Mouse (Mus musculus): ENCODE data around the gene Hoxa10.

The Hoxa10 gene

DNA sequence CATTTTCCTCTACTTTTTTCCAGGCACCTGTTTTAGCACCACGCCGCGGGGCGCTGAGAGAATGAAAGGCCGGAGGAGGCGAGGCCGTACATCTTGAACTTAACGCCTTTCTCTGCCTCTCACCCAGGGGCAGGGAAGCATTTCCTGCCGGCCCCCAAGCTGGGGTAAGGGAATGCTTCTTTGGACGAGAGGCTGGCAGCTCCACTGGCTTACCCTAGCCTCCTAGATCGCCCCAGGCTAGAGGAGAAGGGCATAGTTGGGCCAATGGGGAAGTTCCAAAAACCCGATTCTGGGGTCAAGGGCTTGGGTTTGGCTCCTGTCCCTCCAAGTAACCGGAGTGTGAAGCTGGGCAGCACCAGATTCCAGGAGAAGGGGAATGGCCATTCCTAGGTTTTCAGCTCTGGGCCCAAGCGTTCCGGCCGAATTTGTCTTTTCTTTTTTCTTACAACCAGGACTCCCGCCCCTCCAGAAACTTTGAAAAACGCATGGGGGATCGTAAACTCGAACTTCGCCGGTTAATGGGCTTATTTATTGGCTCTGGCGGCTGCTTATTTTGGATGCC is 7.6 kb downstream of the Hoxa10 start:
- in situ Hi-C loops (cut with MboI; ENCODE audit: low sequenced_read_pairs): no loop called here

GRCm38 (mm10) chr6:52232568-52232965 is 8.1 kb downstream of the Hoxa10 start:
- in situ Hi-C loops (cut with MboI; ENCODE audit: low sequenced_read_pairs): no loop called here

- in situ Hi-C loops (cut with MboI; ENCODE audit: low sequenced_read_pairs): no loop called here
These were observed 8.6 kb downstream of the Hoxa10 start for GRCm38 (mm10) chr6:52231885-52232567.

- in situ Hi-C loops (cut with MboI; ENCODE audit: low sequenced_read_pairs): no loop called here
These were observed 10.0 kb downstream of the Hoxa10 start, which contains the start of gene Hoxa9 for GRCm38 (mm10) chr6:52230516-52231165. Gene Hoxa9 (minus strand): TSS chr6:52231089.

- in situ Hi-C loops (cut with MboI; ENCODE audit: low sequenced_read_pairs): loop anchor here (10.0 kb wide), 1 partner anchor 1015 kb away; no protein-coding TSS in a partner anchor
These were observed 10.9 kb downstream of the Hoxa10 start for GRCm38 (mm10) chr6:52229558-52230416.

GRCm38 (mm10) chr6:52228475-52229465 is 11.9 kb downstream of the Hoxa10 start:
- in situ Hi-C loops (cut with MboI; ENCODE audit: low sequenced_read_pairs): loop anchor here (10.0 kb wide), 1 partner anchor 1014 kb away; no protein-coding TSS in a partner anchor

GRCm38 (mm10) chr6:52227470-52228222 is 13.0 kb downstream of the Hoxa10 start:
- in situ Hi-C loops (cut with MboI; ENCODE audit: low sequenced_read_pairs): loop anchor here (10.0 kb wide), 1 partner anchor 1013 kb away; no protein-coding TSS in a partner anchor

DNA sequence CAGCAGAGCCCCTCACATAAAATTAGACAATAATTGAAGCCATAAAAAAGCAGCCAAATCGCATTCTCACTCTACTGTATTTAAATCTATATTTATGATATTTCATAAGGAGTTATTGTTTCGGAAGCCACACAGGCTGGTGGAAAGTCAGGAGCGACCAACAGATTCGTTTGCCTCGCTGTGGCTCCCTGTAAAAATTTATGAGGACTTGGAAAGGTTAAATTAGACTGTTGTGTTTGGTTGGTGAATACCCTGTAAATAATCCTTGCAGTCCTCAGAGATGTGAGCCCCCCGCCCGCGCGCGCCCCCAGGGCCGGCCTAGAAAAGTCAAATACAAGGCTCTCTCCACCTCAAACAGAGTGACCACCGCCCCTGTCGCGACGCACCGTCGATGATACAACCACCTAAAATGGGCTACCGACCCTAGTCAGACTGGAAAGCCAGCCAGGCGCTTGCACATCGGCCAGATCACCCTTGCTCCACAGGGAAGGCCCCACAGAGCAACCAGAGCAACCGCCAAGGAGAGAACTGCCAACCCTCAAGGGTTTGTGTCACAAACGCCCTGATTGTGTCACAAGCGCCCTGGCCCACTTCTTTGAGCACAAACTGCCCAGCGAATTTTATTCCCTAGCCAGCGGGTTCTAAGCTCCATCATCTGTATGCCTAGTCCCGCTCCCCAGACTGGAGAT is 13.9 kb downstream of the Hoxa10 start:
- in situ Hi-C loops (cut with MboI; ENCODE audit: low sequenced_read_pairs): loop anchor here (10.0 kb wide), 1 partner anchor 1012 kb away; no protein-coding TSS in a partner anchor

DNA sequence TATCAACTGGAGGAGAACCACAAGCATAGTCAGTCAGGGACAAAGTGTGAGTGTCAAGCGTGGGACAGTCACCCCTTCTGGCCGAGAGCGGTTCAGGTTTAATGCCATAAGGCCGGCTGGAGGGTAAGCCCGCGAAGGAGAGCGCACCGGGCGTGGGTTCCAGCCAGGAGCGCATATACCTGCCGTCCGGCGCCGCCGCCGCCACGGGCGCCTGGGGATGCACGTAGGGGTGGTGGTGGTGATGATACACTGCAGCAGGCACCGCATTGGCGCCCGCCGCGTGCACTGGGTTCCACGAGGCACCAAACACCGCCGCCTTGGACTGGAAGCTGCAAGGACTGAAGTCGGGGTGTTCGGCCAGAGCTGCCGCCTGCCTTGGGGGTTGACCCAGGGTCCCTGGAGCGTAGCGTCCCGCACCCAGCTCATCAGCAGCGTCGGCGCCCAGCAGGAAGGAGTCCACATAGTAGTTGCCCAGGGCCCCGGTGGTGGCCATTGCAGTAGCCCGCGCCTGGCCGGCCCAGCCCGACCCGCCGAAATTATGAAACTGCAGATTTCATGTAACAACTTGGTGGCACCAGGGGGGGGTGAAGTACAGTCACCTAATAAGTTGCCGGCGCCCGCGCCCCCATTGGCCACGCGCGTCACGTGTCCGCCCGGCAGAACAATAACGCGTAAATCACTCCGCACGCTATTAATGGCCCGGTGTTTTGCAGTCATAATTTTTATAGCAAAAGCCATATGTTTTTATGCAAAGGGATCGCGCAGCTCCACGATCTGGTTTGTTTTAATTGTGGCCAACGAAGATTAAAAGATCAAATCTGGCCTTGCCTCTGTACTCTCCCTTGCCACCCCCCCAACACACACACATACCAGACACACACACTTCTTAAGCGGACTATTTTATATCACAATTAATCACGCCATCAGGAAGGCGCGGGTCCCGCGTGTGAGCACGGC is 14.8 kb downstream of the Hoxa10 start:
- in situ Hi-C loops (cut with MboI; ENCODE audit: low sequenced_read_pairs): loop anchor here (10.0 kb wide), 1 partner anchor 1011 kb away; no protein-coding TSS in a partner anchor

DNA sequence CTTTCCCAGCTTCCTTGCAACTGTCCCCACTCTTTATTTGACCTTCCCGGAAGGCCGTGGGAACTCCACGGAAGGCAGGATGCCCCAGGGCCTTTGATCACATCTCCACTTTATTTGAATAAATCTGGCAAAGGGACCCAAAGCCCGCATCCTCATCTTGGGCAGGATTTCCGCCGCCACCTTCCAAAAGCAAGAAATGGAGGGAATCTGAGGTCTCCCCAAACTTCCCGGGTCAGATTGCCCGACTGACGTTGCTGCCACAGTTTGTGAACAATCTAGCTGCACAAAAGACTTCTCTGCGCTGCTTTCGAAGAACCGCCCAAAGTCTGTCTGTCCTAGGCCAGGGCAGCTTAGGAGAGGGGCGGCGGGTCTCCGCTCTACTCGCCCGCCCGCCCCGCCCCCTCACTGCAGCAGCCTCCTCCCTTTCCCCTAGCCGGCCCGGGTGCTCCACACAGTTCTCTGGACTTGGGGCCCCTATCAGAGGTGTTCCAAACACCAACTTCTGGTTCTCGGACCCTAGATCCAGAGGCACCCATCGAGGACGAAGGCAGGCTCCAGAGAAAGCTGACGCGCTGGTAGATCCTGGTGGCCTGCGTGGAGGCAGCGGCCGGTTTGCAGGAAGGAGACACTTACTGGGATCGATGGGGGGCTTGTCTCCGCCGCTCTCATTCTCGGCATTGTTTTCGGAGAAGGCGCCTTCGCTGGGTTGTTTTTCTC is 15.6 kb downstream of the Hoxa10 start:
- in situ Hi-C loops (cut with MboI; ENCODE audit: low sequenced_read_pairs): loop anchor here (5.0 to 25.0 kb wide), 3 partner anchors 363 to 1010 kb away; no protein-coding TSS in a partner anchor

- in situ Hi-C loops (cut with MboI; ENCODE audit: low sequenced_read_pairs): loop anchor here (5.0 to 25.0 kb wide), 3 partner anchors 362 to 1009 kb away; no protein-coding TSS in a partner anchor
These were observed 16.5 kb downstream of the Hoxa10 start for GRCm38 (mm10) chr6:52223939-52224760.

DNA sequence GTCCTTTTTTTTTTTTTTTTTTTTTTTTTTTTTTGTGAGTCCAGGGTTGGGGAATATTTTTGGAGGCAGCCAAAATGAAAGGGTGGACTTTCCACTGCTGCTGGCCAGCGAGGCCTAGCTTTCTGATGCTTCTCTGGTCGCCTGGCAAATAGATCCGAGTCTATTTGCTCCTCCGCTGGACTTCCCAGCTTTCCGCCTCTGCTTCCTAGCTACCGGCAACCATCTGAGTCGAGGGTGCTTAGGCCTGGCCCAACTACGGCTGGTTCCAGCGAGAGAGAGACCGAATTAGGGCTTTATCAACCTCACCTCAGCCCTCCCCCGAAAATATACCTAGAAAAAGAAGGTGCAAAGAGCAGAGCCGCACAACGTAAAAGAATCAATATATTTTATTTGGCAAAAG is 17.9 kb downstream of the Hoxa10 start:
- in situ Hi-C loops (cut with MboI; ENCODE audit: low sequenced_read_pairs): loop anchor here (5.0 to 25.0 kb wide), 3 partner anchors 360 to 1008 kb away; no protein-coding TSS in a partner anchor

- in situ Hi-C loops (cut with MboI; ENCODE audit: low sequenced_read_pairs): loop anchor here (5.0 to 25.0 kb wide), 3 partner anchors 360 to 1007 kb away; no protein-coding TSS in a partner anchor
These were observed 18.5 kb downstream of the Hoxa10 start for GRCm38 (mm10) chr6:52221993-52222685.

DNA sequence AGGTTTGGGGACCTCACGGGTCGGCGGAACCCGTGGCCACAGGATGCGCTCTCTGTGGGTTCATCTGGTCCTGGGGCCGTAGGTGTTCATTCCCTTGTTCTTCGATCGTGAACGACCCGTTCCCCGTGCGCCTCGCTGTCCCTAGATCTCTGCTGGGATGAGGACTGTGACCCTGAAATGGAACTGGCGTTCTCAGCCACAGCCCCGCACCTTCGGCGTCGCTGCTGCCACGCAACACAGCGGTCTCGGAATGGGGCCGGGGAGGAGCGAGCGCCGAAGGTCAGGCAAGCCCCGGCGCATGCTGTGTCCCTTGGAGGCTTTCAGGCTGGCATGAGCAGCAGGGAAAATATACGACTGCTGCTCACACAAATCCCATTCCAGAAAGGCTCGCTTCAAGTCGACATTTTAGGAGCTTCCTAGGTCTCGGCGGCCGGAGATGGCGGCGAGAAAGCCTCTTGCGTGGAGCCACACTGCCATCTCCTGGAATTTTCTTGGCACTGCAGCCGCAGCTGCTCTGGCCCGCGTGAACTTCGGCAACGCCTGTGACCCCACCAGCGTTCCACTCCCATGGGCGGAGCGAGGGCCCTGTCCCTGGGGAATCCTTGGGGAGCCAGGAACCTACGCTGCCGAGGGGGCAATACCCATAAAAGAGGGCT is 19.2 kb downstream of the Hoxa10 start, which contains the start of gene Hoxa7:
Hoxa7 (minus strand) TSS at position 518 of the 656 bp plus-strand sequence.
- in situ Hi-C loops (cut with MboI; ENCODE audit: low sequenced_read_pairs): loop anchor here (5.0 to 25.0 kb wide), 3 partner anchors 359 to 1007 kb away; no protein-coding TSS in a partner anchor

Measured in CH12F3 (cell line).